Mouse (Mus musculus) embryonic fibroblast, embryonic 13.5 days (primary cell): ENCODE measurements around the gene Rhox7a.

Source experiments
- CTCF ChIP-seq: IDR thresholded peaks from 2 replicates; pipeline ENCODE4 v1.5.1; 2011; ENCODE audit warnings: mild to moderate bottlenecking, control low read depth, low read length, moderate library complexity, borderline replicate concordance; ENCODE audit not compliant: insufficient read depth
- POLR2A ChIP-seq: IDR thresholded peaks from 2 replicates; pipeline ENCODE4 v1.6.1; 2011; ENCODE audit warnings: low read depth, mild to moderate bottlenecking, control low read depth, low read length, moderate library complexity

- TF ChIP-seq POLR2A (no peak), CTCF (no peak)
These were observed 20.3 kb upstream of the Rhox7a start for GRCm38 (mm10) chrX:37811179-37811578.
